Mouse (Mus musculus): ENCODE results near the gene Polq. TPM values are rescaled to one million over a fixed set of nuclear protein-coding genes. Genes with fewer than 3 reads are reported as not detected.

Gene Polq
- total and polyA plus RNA-seq, 3 experiments, result 13.6 to 17.2 TPM; not detected in 1

GRCm38 (mm10) chr16:36987399-36987798 lies 24.2 kb upstream of the Polq start:
- H3K9ac ChIP-seq (ENCODE audit: control insufficient read depth, low read depth, low read length, poor library complexity, severe bottlenecking), result no peak overlapping the region
- no peaks in the 10 kb centered on the region; a peak in 1 of 4 replicates for H3K27me3 ChIP-seq (ENCODE audit: control insufficient read depth in 1 of 2, insufficient read depth in 2 of 2, low read length in 2 of 2)
- H3K4me1 ChIP-seq (ENCODE audit: control insufficient read depth in 1 of 2, insufficient read depth in 2 of 2, low read length in 2 of 2), result peaks cover 2 to 6% of the 10 kb centered on the region in 2 experiments

DNA sequence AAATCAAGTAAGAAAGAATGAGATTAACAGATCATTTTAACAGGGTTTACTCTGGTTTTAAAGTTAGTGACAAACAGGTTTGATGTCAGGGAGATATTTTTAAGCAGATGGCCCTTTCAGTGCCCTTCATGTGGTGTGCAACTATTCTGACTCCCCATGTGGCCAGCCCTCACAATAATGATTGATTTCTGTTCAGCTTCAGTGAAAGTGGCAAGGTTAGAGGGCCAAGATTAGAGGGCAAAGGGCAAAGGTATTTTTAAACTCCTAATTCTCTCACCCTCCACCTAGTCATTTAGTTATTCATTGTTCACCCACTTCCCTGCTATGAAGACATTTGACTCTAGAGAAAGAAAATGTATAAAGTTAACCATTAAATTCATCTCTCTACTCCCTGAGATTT lies 23.5 kb upstream of the Polq start:
- Histone ChIP-seq H3K9ac (ENCODE audit: control insufficient read depth, low read depth, low read length, poor library complexity, severe bottlenecking) (no peak overlapping the region), H3K36me3 (ENCODE audit: control insufficient read depth in 1 of 2, insufficient read depth in 2 of 2, low read length in 2 of 2) (peaks cover 0 to 3% of the 10 kb centered on the region in 2 experiments; a peak in 2 of 4 replicates), H3K27ac (ENCODE audit: control insufficient read depth, low read depth, low read length) (no peak overlapping the region), H3K9me3 (replicated peaks; ENCODE audit: insufficient read depth, low read length) (no peaks in the 10 kb centered on the region), H3K27me3 (ENCODE audit: control insufficient read depth in 1 of 2, insufficient read depth in 2 of 2, low read length in 2 of 2) (no peaks in the 10 kb centered on the region; a peak in 2 of 4 replicates), H3K4me1 (ENCODE audit: control insufficient read depth in 1 of 2, insufficient read depth in 2 of 2, low read length in 2 of 2) (peaks cover 2 to 6% of the 10 kb centered on the region in 2 experiments), H3K4me3 (ENCODE audit: control insufficient read depth in 1 of 2, insufficient read depth in 1 of 2, low read depth in 2 of 2, low read length in 2 of 2) (no peak overlapping the region), H3K79me2 (ENCODE audit: control insufficient read depth, insufficient read depth, low read length, poor library complexity) (no peaks in the 10 kb centered on the region)
- DNase-seq (ENCODE audit: low read depth, low spot score), result no peak
- TF ChIP-seq MAX (IDR thresholded peaks at IDR 0.05; ENCODE audit: low read length) (no peak), SMC3 (IDR thresholded peaks at IDR 0.05; ENCODE audit: low read depth, low read length) (no peak), EP300 (IDR thresholded peaks at IDR 0.05; ENCODE audit: low read depth in 1 of 2, low read length in 2 of 2) (no peak), GATA1 (IDR thresholded peaks at IDR 0.05; ENCODE audit: low read depth, low read length) (no peak), MYC (IDR thresholded peaks at IDR 0.05; ENCODE audit: low read depth, low read length) (no peak), USF2 (IDR thresholded peaks at IDR 0.05; ENCODE audit: borderline replicate concordance in 1 of 2, insufficient read depth in 1 of 2, low read depth in 1 of 2, low read length in 2 of 2) (no peak), UBTF (IDR thresholded peaks at IDR 0.05; ENCODE audit: borderline replicate concordance, insufficient read depth, low read depth, low read length) (no peak), SIN3A (IDR thresholded peaks at IDR 0.05; ENCODE audit: low read length) (no peak), POLR2AphosphoS5 (IDR thresholded peaks at IDR 0.05; ENCODE audit: borderline replicate concordance, low read depth, low read length) (no peak), MEF2A (IDR thresholded peaks at IDR 0.05; ENCODE audit: extremely low read depth, insufficient replicate concordance, low read depth, low read length, poor library complexity, severe bottlenecking) (no peak), RAD21 (IDR thresholded peaks at IDR 0.05; ENCODE audit: low read depth, low read length) (no peak), MXI1 (IDR thresholded peaks at IDR 0.05; ENCODE audit: low read depth, low read length) (no peak)

More at GRCm38 (mm10) chr16:36987399-36987798, 24.2 kb upstream of the Polq start:
- Histone ChIP-seq H3K36me3 (ENCODE audit: control insufficient read depth in 1 of 2, insufficient read depth in 2 of 2, low read length in 2 of 2) (peaks cover 0 to 3% of the 10 kb centered on the region in 2 experiments; a peak in 2 of 4 replicates), H3K79me2 (ENCODE audit: control insufficient read depth, insufficient read depth, low read length, poor library complexity) (no peaks in the 10 kb centered on the region), H3K9me3 (replicated peaks; ENCODE audit: insufficient read depth, low read length) (no peaks in the 10 kb centered on the region), H3K27ac (ENCODE audit: control insufficient read depth, low read depth, low read length) (no peak overlapping the region), H3K4me3 (ENCODE audit: control insufficient read depth in 1 of 2, insufficient read depth in 1 of 2, low read depth in 2 of 2, low read length in 2 of 2) (no peak overlapping the region)
- no peak for DNase-seq (ENCODE audit: low read depth, low spot score)
- TF ChIP-seq ELF1 (IDR thresholded peaks at IDR 0.05; ENCODE audit: low read depth, low read length), result no peak
- no peak for TF ChIP-seq TAL1 (IDR thresholded peaks at IDR 0.05; ENCODE audit: low read length)
- no peak for TF ChIP-seq CHD2 (IDR thresholded peaks at IDR 0.05; ENCODE audit: low read length)
- no peak for TF ChIP-seq ZC3H11A (IDR thresholded peaks at IDR 0.05; ENCODE audit: low read depth, low read length)
- TF ChIP-seq MYB (IDR thresholded peaks at IDR 0.05; ENCODE audit: low read depth, low read length), result no peak
- no peak for TF ChIP-seq POLR2AphosphoS5 (IDR thresholded peaks at IDR 0.05; ENCODE audit: borderline replicate concordance, low read depth, low read length)
- TF ChIP-seq CHD1 (IDR thresholded peaks at IDR 0.05; ENCODE audit: low read depth, low read length), result no peak
- TF ChIP-seq KAT2A (conservative IDR thresholded peaks at IDR 0.05; ENCODE audit: low read depth, low read length), result no peak
- no peak for TF ChIP-seq CTCF (IDR thresholded peaks at IDR 0.05 in 2 of 3, conservative IDR thresholded peaks at IDR 0.05 in 1 of 3; ENCODE audit: control insufficient read depth in 1 of 3, insufficient read depth in 1 of 3, low read depth in 2 of 3, low read length in 3 of 3, poor library complexity in 1 of 3, severe bottlenecking in 1 of 3)
- TF ChIP-seq RAD21 (IDR thresholded peaks at IDR 0.05; ENCODE audit: low read depth, low read length), result no peak
- TF ChIP-seq MAX (IDR thresholded peaks at IDR 0.05; ENCODE audit: low read length), result no peak
- TF ChIP-seq NRF1 (IDR thresholded peaks at IDR 0.05; ENCODE audit: insufficient read depth, low read depth, low read length, poor library complexity, severe bottlenecking), result no peak
- TF ChIP-seq NELFE (IDR thresholded peaks at IDR 0.05; ENCODE audit: low read depth, low read length), result no peak
- TF ChIP-seq E2F4 (IDR thresholded peaks at IDR 0.05; ENCODE audit: borderline replicate concordance, low read depth, low read length), result no peak
- TF ChIP-seq USF1 (IDR thresholded peaks at IDR 0.05; ENCODE audit: low read depth, low read length), result no peak
- TF ChIP-seq ETS1 (IDR thresholded peaks at IDR 0.05; ENCODE audit: low read depth, low read length), result no peak
- TF ChIP-seq USF2 (IDR thresholded peaks at IDR 0.05; ENCODE audit: borderline replicate concordance in 1 of 2, insufficient read depth in 1 of 2, low read depth in 1 of 2, low read length in 2 of 2), result no peak
- TF ChIP-seq RCOR1 (IDR thresholded peaks at IDR 0.05; ENCODE audit: low read depth, low read length), result no peak
